Mouse (Mus musculus) testis, adult 2 months (tissue): ENCODE data around the gene Eme2. TPM values are rescaled to one million over a fixed set of nuclear protein-coding genes. Genes with fewer than 3 reads are reported as not detected.
"Not testable (repeated sequence)": the region's sequence is repeated elsewhere in the genome, so short reads cannot be mapped to it uniquely, and the experiment has no call there.

ENCODE experiments used
- H3K27ac ChIP-seq: fragments of 200-500 bp; 2 replicates; pipeline ENCODE4 v1.5.1; 2012; ENCODE audit warnings: low read depth, low read length; ENCODE audit not compliant: control insufficient read depth, insufficient read depth
- H3K27me3 ChIP-seq: fragments of 200-500 bp; 2 replicates; pipeline ENCODE4 v1.6.1; 2012; ENCODE audit warnings: mild to moderate bottlenecking, low read length, moderate library complexity; ENCODE audit not compliant: control insufficient read depth, insufficient read depth
- H3K36me3 ChIP-seq: fragments of 200-500 bp; 2 replicates; pipeline ENCODE4 v1.6.1; 2012; ENCODE audit warnings: mild to moderate bottlenecking, low read length; ENCODE audit not compliant: control insufficient read depth, insufficient read depth
- H3K4me1 ChIP-seq: fragments of 200-500 bp; 2 replicates; pipeline ENCODE4 v1.6.1; 2012; ENCODE audit warnings: low read length; ENCODE audit not compliant: control insufficient read depth, insufficient read depth
- H3K4me3 ChIP-seq: fragments of 200-500 bp; 2 replicates; pipeline ENCODE4 v1.5.1; 2012; ENCODE audit warnings: low read depth, mild to moderate bottlenecking, low read length, moderate library complexity, mixed read lengths; ENCODE audit not compliant: control insufficient read depth
- CTCF ChIP-seq: fragments of 200-500 bp; IDR thresholded peaks from 2 replicates; pipeline ENCODE4 v1.5.1; 2012; ENCODE audit warnings: low read depth, mild to moderate bottlenecking, inconsistent platforms, low read length, moderate library complexity; ENCODE audit not compliant: control insufficient read depth, insufficient read depth, insufficient replicate concordance
- POLR2A ChIP-seq: fragments of 200-500 bp; IDR thresholded peaks from 2 replicates; pipeline ENCODE4 v1.6.1; 2012; ENCODE audit warnings: low read depth, mild to moderate bottlenecking, inconsistent platforms, low read length, moderate library complexity; ENCODE audit not compliant: control insufficient read depth
- polyA plus RNA-seq: library from polyadenylated mRNA; depleted of rRNA; stranded (reverse); fragments of >200 nt; gene quantifications from 2 replicates; pipeline ENCODE4 v1.2.3, GENCODE M21; 2012; rRNA removed

Eme2 gene
- polyA plus RNA-seq = 28.0 and 31.2 TPM in 2 replicates

GRCm38 (mm10) chr17:24894995-24895547 is at the start of gene Eme2, which contains the start of gene Mrps34:
Eme2 (minus strand) TSS chr17:24895087.
Mrps34 (plus strand) TSS chr17:24895116.
- TF ChIP-seq CTCF = no peak
- peak; percentile 58 for TF ChIP-seq POLR2A
- H3K36me3 ChIP-seq = peaks cover 2% of the 10 kb centered on the region; the same call in 1 of the 2 replicates
- H3K27ac ChIP-seq = peak within 1 kb of the TSS; percentile 41
- no peaks in the 10 kb centered on the region for H3K27me3 ChIP-seq
- H3K4me3 ChIP-seq = peak within 1 kb of the TSS; percentile 91
- peaks cover 20% of the 10 kb centered on the region for H3K4me1 ChIP-seq

GRCm38 (mm10) chr17:24943589-24943988 is 48.7 kb upstream of the Eme2 start:
- not testable (repeated sequence) for H3K4me1 ChIP-seq, H3K27ac ChIP-seq, H3K27me3 ChIP-seq, H3K36me3 ChIP-seq, H3K4me3 ChIP-seq

- TF ChIP-seq CTCF = no peak
- Histone ChIP-seq H3K36me3 (no peaks in the 10 kb centered on the region), H3K4me1 (no peaks in the 10 kb centered on the region), H3K27me3 (no peaks in the 10 kb centered on the region), H3K27ac (no peak overlapping the region), H3K4me3 (no peak overlapping the region)
Observed at GRCm38 (mm10) chr17:24943036-24943435, 48.1 kb upstream of the Eme2 start.

DNA sequence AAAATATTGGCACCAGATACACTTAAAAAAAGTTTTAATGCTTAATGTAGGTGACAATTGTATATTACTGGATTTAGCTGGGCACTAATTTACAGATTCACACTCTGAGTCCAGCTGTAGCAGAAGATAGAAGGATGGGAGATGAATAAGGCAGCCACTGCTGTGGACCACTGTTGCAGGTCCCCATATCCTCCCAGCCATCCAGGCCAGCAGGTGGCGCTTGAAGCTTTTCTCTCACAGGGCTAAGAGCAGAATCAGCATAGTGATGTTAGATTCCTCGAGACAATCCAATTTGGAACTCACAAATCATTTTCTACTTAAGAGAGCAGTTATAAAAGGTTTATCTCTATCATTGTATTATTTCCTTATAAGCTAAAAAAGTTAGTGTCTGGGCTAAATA is 47.6 kb upstream of the Eme2 start:
- H3K27ac ChIP-seq, H3K27me3 ChIP-seq, H3K4me1 ChIP-seq, H3K36me3 ChIP-seq, H3K4me3 ChIP-seq: not testable (repeated sequence)
- TF ChIP-seq CTCF = peak; percentile 26; the same call in 1 of the 2 replicates

DNA sequence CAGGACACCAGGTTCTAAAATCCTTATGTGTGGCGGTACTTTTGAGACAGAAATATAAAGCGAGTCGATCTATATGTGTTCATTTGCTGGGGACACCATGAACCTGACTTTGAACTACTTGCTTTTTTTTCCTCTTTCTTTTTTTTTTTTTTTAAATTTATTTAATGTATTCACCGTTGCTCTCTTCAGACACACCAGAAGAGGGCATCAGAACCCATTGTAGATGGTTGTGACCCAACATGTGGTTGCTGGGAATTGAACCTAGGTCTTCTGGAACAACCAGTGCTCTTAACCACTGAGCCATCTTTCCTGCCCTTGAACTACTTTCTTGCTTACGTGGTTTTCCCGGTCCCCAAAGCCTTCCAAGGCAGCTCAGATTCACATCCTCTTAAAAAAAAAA is 42.4 kb upstream of the Eme2 start:
- H3K36me3 ChIP-seq = no peaks in the 10 kb centered on the region
- no peaks in the 10 kb centered on the region for H3K27me3 ChIP-seq
- H3K27ac ChIP-seq = peak overlapping the region; percentile 76
- H3K4me1 ChIP-seq = peaks cover 5% of the 10 kb centered on the region
- TF ChIP-seq POLR2A = no peak
- no peak for TF ChIP-seq CTCF
- peak overlapping the region; percentile 78 for H3K4me3 ChIP-seq

- peak within 1 kb of the TSS; percentile 76 for H3K27ac ChIP-seq
- TF ChIP-seq POLR2A (peak; percentile 88), CTCF (no peak)
Observed at GRCm38 (mm10) chr17:24936259-24937237, 41.7 kb upstream of the Eme2 start, which contains the start of gene Mapk8ip3. Mapk8ip3 (minus strand) TSS chr17:24936977.

DNA sequence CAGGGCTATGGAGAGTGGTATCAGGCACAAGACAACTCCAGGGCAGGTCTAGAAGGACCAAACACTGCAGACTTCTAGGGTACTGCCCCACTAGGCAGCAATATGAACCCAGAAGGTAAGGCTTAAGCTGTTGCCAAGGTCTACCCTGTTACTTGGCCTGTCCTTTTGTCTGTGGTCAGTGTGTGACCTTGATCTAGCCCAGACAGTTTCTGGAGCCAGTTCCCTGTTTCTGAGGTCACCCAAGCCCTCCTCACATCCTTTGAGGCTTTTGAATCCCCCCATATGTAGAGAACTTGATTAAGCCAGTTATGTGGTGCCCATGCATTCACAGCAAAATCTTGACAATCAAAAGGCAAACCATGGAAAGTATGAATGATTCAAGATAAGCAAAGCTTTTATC is 40.8 kb upstream of the Eme2 start:
- H3K27me3 ChIP-seq = no peaks in the 10 kb centered on the region
- H3K4me1 ChIP-seq = peaks cover 5% of the 10 kb centered on the region
- TF ChIP-seq POLR2A (no peak), CTCF (no peak)
- H3K4me3 ChIP-seq = peak overlapping the region; percentile 71
- no peaks in the 10 kb centered on the region for H3K36me3 ChIP-seq
- H3K27ac ChIP-seq = no peak overlapping the region; the same call in 1 of the 2 replicates

More at GRCm38 (mm10) chr17:24936259-24937237, 41.7 kb upstream of the Eme2 start, which contains the start of gene Mapk8ip3:
- H3K36me3 ChIP-seq = no peaks in the 10 kb centered on the region
- no peaks in the 10 kb centered on the region for H3K27me3 ChIP-seq
- H3K4me1 ChIP-seq = peaks cover 5% of the 10 kb centered on the region
- peak within 1 kb of the TSS; percentile 78 for H3K4me3 ChIP-seq
